Mouse (Mus musculus): ENCODE data around the gene Ttll9. TPM values are rescaled to one million over a fixed set of nuclear protein-coding genes. Genes with fewer than 3 reads are reported as not detected.

Ttll9 gene
- polyA plus RNA-seq (2015; fragmentation: Nextera tagmentation; extraction: Ambion mirVana): 2.1 and 3.5 TPM in 2 replicates

DNA sequence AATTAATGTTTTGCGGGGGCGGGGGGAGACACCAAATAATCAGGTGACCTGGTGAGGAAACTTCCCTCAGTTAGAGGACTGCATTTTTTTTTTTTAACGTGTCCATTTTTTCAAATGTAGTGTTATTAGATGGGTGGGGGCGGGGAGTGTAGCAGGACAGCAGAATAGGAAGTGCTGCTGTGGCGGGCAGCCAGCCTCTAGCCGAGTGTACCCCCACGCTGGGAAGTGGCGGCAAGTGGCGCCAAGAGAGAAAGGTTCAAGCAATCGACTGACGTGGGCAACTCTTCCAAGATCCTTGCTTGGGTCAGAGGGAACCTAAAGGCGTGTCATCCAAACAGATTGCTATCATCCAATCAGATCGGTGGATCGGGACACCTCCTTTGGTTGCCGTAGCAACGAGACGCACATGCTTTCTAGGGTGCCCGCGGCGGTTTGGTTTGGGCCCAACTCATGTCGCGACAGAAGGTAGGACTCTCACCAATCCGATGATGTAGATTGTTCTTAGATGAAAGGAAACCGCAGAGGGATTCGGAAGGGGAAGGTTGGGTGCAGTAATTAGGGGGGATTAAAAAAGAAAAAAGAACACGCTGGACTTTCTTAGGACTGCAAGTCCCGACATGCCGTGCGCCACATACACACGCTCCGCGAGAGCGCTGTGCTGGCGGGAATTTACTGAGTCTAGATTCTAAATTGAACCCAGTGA lies at the start of gene Ttll9:
TSS of gene Ttll9 (plus strand) at position 395 of the 703 bp plus-strand sequence.
- under 1% methylated on average over 34 of the region's 34 CpGs for WGBS
- Histone ChIP-seq H3K36me3 (ENCODE audit: control insufficient read depth, insufficient read depth) (no peaks in the 10 kb centered on the region), H3K9me3 (ENCODE audit: control insufficient read depth, low read length) (no peaks in the 10 kb centered on the region), H3K4me2 (ENCODE audit: low read length) (peak within 1 kb of the TSS; percentile 77), H3K4me3 (replicated peaks; ENCODE audit: low read length) (peak within 1 kb of the TSS; percentile 44), H3K27me3 (replicated peaks; ENCODE audit: control insufficient read depth, insufficient read depth, low read length) (0 out of 2 replicates have a peak, but pooled peaks cover 4% of the 10 kb centered on the region), H3K4me1 (replicated peaks; ENCODE audit: control insufficient read depth, insufficient read depth, low read length) (peaks cover 8% of the 10 kb centered on the region; the same call in 1 of the 2 replicates), H3K9ac (replicated peaks; ENCODE audit: low read depth, low read length) (peak within 1 kb of the TSS; percentile 46), H3K27ac (ENCODE audit: low read length) (no peak within 1 kb of the TSS)
- ATAC-seq: peak; percentile 97

DNA sequence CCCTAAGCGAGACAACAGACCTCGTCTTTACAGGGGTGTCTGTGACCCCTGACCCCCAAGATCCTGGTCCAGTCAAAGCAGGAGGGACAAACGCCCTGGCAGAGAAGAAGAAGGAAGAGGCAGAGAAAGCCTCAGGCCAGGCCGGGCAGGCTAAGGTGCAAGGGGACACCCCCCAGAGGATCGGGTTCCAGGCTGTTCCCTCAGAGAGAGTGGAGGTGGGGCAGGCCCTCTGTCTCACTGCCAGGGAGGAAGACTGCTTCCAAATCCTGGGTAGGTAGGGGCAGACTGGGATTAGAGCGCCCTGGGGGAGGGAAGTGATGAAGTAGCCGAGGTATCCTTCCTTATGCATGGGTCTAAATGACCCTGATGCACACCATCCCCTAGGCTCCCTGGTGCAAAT lies 48.8 kb upstream of the Ttll9 start:
- H3K4me2 ChIP-seq (ENCODE audit: low read length): no peak overlapping the region
- H3K27me3 ChIP-seq (replicated peaks; ENCODE audit: control insufficient read depth, insufficient read depth, low read length): peaks cover 17% of the 10 kb centered on the region
- peaks cover 4% of the 10 kb centered on the region; the same call in 1 of the 2 replicates for H3K4me1 ChIP-seq (replicated peaks; ENCODE audit: control insufficient read depth, insufficient read depth, low read length)
- no peaks in the 10 kb centered on the region for H3K36me3 ChIP-seq (ENCODE audit: control insufficient read depth, insufficient read depth)
- no peak overlapping the region for H3K27ac ChIP-seq (ENCODE audit: low read length)
- WGBS: 37% methylated on average over 7 of the region's 7 CpGs
- no peak overlapping the region for H3K9ac ChIP-seq (replicated peaks; ENCODE audit: low read depth, low read length)
- no peak overlapping the region for H3K4me3 ChIP-seq (replicated peaks; ENCODE audit: low read length)
- H3K9me3 ChIP-seq (ENCODE audit: control insufficient read depth, low read length): no peaks in the 10 kb centered on the region
- ATAC-seq: no peak

DNA sequence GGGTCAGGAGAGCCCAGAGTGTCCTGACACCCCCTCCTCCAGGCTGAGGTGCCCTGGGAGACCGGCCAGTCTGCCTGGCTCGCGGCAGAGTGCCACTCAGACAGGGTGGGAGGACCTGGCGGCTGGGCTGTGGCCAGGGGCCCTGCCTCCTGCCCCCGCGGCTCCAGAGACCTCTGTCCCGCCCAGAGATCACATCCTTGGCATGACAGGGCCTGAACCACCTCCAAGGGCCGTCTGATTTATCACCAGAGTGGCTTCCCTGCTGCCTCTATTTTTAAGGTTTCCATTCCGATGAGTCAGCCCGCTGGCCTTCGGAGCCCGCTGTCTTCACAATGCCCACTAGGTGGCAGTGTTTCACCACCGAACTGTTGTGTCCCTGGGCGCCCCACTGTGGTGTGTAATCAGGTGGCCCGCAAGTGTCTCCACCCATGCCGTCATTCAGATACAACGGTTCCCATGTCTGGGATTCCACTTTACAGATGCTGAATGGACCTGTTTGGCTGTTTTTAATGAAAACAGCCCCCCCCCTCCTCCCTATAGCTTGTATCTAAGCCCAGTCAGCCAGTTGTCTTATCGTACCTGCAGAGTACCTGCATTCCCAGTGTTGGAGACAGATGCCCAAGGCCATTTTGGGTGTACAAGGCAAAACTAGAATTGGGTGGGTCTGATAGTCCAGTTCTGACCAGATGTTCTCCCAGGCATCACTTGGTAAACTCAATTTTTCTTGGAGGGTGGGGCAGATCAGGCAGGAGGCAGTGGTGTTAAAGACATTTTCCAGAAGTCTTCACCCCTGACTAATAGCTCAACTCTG lies 47.8 kb upstream of the Ttll9 start:
- Histone ChIP-seq H3K4me1 (replicated peaks; ENCODE audit: control insufficient read depth, insufficient read depth, low read length) (peaks cover 4% of the 10 kb centered on the region; the same call in 1 of the 2 replicates), H3K36me3 (ENCODE audit: control insufficient read depth, insufficient read depth) (no peaks in the 10 kb centered on the region), H3K4me3 (replicated peaks; ENCODE audit: low read length) (no peak overlapping the region; the same call in 1 of the 2 replicates), H3K9ac (replicated peaks; ENCODE audit: low read depth, low read length) (peak overlapping the region; percentile 36; the same call in 1 of the 2 replicates), H3K9me3 (ENCODE audit: control insufficient read depth, low read length) (no peaks in the 10 kb centered on the region), H3K27ac (ENCODE audit: low read length) (no peak overlapping the region), H3K27me3 (replicated peaks; ENCODE audit: control insufficient read depth, insufficient read depth, low read length) (peaks cover 17% of the 10 kb centered on the region), H3K4me2 (ENCODE audit: low read length) (peak overlapping the region; percentile 36)
- 3% methylated on average over 18 of the region's 18 CpGs for WGBS
- peak; percentile 89 for ATAC-seq

GRCm38 (mm10) chr2:152915453-152915852 lies 46.8 kb upstream of the Ttll9 start:
- WGBS: 70% methylated on average over 4 of the region's 4 CpGs
- H3K36me3 ChIP-seq (ENCODE audit: control insufficient read depth, insufficient read depth): no peaks in the 10 kb centered on the region
- peaks cover 4% of the 10 kb centered on the region; the same call in 1 of the 2 replicates for H3K4me1 ChIP-seq (replicated peaks; ENCODE audit: control insufficient read depth, insufficient read depth, low read length)
- no peak overlapping the region for H3K4me2 ChIP-seq (ENCODE audit: low read length)
- H3K9ac ChIP-seq (replicated peaks; ENCODE audit: low read depth, low read length): no peak overlapping the region
- H3K4me3 ChIP-seq (replicated peaks; ENCODE audit: low read length): no peak overlapping the region
- H3K27ac ChIP-seq (ENCODE audit: low read length): no peak overlapping the region
- H3K9me3 ChIP-seq (ENCODE audit: control insufficient read depth, low read length): no peaks in the 10 kb centered on the region
- ATAC-seq: no peak
- peaks cover 17% of the 10 kb centered on the region for H3K27me3 ChIP-seq (replicated peaks; ENCODE audit: control insufficient read depth, insufficient read depth, low read length)

DNA sequence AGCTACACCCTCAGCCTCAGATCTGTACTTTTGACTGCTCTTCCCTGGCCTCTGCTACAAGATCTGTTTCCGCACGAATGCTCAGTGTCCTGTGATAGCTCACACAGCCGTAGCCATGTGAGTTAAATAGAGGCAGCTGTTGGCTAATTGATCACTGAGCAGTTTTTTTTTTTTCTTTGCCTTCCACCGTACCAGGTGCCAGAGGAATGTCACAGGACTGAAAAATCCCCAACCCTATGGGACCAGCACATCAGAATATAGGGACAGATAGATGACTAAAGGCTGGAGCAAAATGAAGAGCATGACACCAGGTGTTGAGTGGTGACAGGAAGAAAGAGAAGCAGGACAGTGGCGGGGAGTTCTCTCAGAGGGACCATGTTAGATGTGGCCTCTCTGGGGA lies 46.2 kb upstream of the Ttll9 start:
- 58% methylated on average over 5 of the region's 5 CpGs for WGBS

DNA sequence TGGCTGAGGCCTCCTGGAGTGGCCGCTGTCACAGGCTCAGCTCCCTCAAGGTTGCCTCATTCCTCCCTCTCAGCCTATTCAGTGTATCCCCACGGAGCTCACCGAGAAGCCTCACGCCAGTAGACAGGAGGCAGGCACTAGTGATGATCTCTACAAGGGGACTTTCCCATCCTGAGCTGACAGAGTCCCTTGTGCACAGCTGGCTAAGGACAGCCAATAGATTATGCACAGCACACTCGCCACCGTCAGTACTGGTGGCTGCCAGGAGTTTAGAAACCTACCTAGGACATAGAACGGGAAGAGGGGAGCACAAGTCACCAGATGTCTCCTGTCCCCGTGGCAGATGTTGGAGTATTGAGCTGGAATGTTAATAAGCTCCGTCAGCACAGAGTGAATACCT lies 44.6 kb upstream of the Ttll9 start:
- Histone ChIP-seq H3K36me3 (ENCODE audit: control insufficient read depth, insufficient read depth) (no peaks in the 10 kb centered on the region), H3K27me3 (replicated peaks; ENCODE audit: control insufficient read depth, insufficient read depth, low read length) (peaks cover 10% of the 10 kb centered on the region), H3K9ac (replicated peaks; ENCODE audit: low read depth, low read length) (no peak overlapping the region), H3K4me1 (replicated peaks; ENCODE audit: control insufficient read depth, insufficient read depth, low read length) (peaks cover 4% of the 10 kb centered on the region; the same call in 1 of the 2 replicates), H3K4me2 (ENCODE audit: low read length) (no peak overlapping the region), H3K27ac (ENCODE audit: low read length) (no peak overlapping the region), H3K9me3 (ENCODE audit: control insufficient read depth, low read length) (no peaks in the 10 kb centered on the region), H3K4me3 (replicated peaks; ENCODE audit: low read length) (no peak overlapping the region)
- ATAC-seq: no peak
- WGBS: 61% methylated on average over 9 of the region's 9 CpGs

More for the DNA sequence above, 46.2 kb upstream of the Ttll9 start:
- Histone ChIP-seq H3K9ac (replicated peaks; ENCODE audit: low read depth, low read length) (no peak overlapping the region), H3K4me2 (ENCODE audit: low read length) (no peak overlapping the region), H3K36me3 (ENCODE audit: control insufficient read depth, insufficient read depth) (no peaks in the 10 kb centered on the region), H3K4me1 (replicated peaks; ENCODE audit: control insufficient read depth, insufficient read depth, low read length) (peaks cover 4% of the 10 kb centered on the region; the same call in 1 of the 2 replicates), H3K4me3 (replicated peaks; ENCODE audit: low read length) (no peak overlapping the region), H3K9me3 (ENCODE audit: control insufficient read depth, low read length) (no peaks in the 10 kb centered on the region), H3K27ac (ENCODE audit: low read length) (no peak overlapping the region), H3K27me3 (replicated peaks; ENCODE audit: control insufficient read depth, insufficient read depth, low read length) (peaks cover 17% of the 10 kb centered on the region)
- no peak for ATAC-seq

DNA sequence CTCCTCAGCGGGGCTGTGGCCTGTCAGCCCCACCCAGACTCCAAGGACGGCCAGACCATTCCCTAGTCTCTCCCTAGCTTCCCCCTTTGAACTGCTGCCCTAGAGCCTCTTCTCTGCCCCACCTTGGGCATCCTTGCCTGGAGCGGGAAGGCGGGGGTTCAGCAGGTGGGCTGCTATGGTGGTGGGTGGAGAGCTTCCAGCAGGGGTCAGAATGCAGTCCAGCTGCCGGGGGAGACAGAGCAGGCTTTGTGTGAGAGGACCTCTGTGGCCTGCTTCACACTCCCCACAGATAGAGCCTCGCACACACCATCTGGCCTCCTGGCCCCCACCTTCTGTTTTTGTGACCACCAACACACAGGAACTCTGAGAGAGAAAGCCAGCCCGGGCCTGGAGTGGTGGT lies 39.9 kb upstream of the Ttll9 start:
- no peak for ATAC-seq
- 48% methylated on average over 7 of the region's 7 CpGs for WGBS
- Histone ChIP-seq H3K4me2 (ENCODE audit: low read length) (no peak overlapping the region), H3K9me3 (ENCODE audit: control insufficient read depth, low read length) (no peaks in the 10 kb centered on the region), H3K36me3 (ENCODE audit: control insufficient read depth, insufficient read depth) (no peaks in the 10 kb centered on the region), H3K4me3 (replicated peaks; ENCODE audit: low read length) (no peak overlapping the region), H3K4me1 (replicated peaks; ENCODE audit: control insufficient read depth, insufficient read depth, low read length) (peaks cover 4% of the 10 kb centered on the region), H3K9ac (replicated peaks; ENCODE audit: low read depth, low read length) (no peak overlapping the region), H3K27ac (ENCODE audit: low read length) (no peak overlapping the region), H3K27me3 (replicated peaks; ENCODE audit: control insufficient read depth, insufficient read depth, low read length) (no peaks in the 10 kb centered on the region)

GRCm38 (mm10) chr2:152923621-152924020 lies 38.7 kb upstream of the Ttll9 start:
- H3K4me2 ChIP-seq (ENCODE audit: low read length): no peak overlapping the region
- no peaks in the 10 kb centered on the region for H3K27me3 ChIP-seq (replicated peaks; ENCODE audit: control insufficient read depth, insufficient read depth, low read length)
- no peaks in the 10 kb centered on the region for H3K9me3 ChIP-seq (ENCODE audit: control insufficient read depth, low read length)
- no peak overlapping the region for H3K9ac ChIP-seq (replicated peaks; ENCODE audit: low read depth, low read length)
- WGBS: 72% methylated on average over 3 of the region's 3 CpGs
- H3K4me1 ChIP-seq (replicated peaks; ENCODE audit: control insufficient read depth, insufficient read depth, low read length): peaks cover 4% of the 10 kb centered on the region
- H3K4me3 ChIP-seq (replicated peaks; ENCODE audit: low read length): no peak overlapping the region
- no peak for ATAC-seq
- no peaks in the 10 kb centered on the region for H3K36me3 ChIP-seq (ENCODE audit: control insufficient read depth, insufficient read depth)
- no peak overlapping the region for H3K27ac ChIP-seq (ENCODE audit: low read length)

- H3K4me3 ChIP-seq (replicated peaks; ENCODE audit: low read length): no peak overlapping the region
- H3K27me3 ChIP-seq (replicated peaks; ENCODE audit: control insufficient read depth, insufficient read depth, low read length): no peaks in the 10 kb centered on the region
- peaks cover 4% of the 10 kb centered on the region for H3K4me1 ChIP-seq (replicated peaks; ENCODE audit: control insufficient read depth, insufficient read depth, low read length)
- 65% methylated on average over 8 of the region's 8 CpGs for WGBS
- no peak overlapping the region for H3K9ac ChIP-seq (replicated peaks; ENCODE audit: low read depth, low read length)
- H3K4me2 ChIP-seq (ENCODE audit: low read length): no peak overlapping the region
- no peak overlapping the region for H3K27ac ChIP-seq (ENCODE audit: low read length)
- no peaks in the 10 kb centered on the region for H3K36me3 ChIP-seq (ENCODE audit: control insufficient read depth, insufficient read depth)
- ATAC-seq: no peak
- no peaks in the 10 kb centered on the region for H3K9me3 ChIP-seq (ENCODE audit: control insufficient read depth, low read length)
Observed at GRCm38 (mm10) chr2:152924128-152924527, 38.2 kb upstream of the Ttll9 start.
